Mouse (Mus musculus) left cerebral cortex, adult 2 months (tissue): ENCODE measurements around the gene Lancl3. TPM values are rescaled to one million over a fixed set of nuclear protein-coding genes. Genes with fewer than 3 reads are reported as not detected.

ENCODE experiments used
- DNase-seq, 2 experiments: peaks; one replicate each; pipeline ENCODE4 v3.0.0; 2021 to 2022; ENCODE audit warnings: low spot score in 2 of 2, mixed read lengths in 1 of 2; ENCODE audit errors: extremely low spot score in 1 of 2
- H3K27ac ChIP-seq: fragments of 200-600 bp; 2 replicates; pipeline ENCODE4 v1.8.1; 2022
- H3K4me3 ChIP-seq: fragments of 200-600 bp; 2 replicates; pipeline ENCODE4 v1.8.1; 2022
- CTCF ChIP-seq: fragments of 200-600 bp; IDR thresholded peaks from 2 replicates; pipeline ENCODE4 v1.8.1; 2022; ENCODE audit warnings: antibody characterized with exemption, mild to moderate bottlenecking, moderate library complexity
- intact Hi-C: fragments of 180-260 bp; cut with DNase I; formaldehyde crosslinking; loops from one replicate; pipeline ENCODE4 v1.15.1; 2025
- long read RNA-seq, 2 experiments: library from polyadenylated mRNA; stranded (forward); transcript quantifications; one replicate each; pipeline ENCODE4 v2.0.0; 2021; ENCODE audit warnings: borderline mapping rate in 2 of 2
- total RNA-seq, 2 experiments: library from RNA; stranded (reverse); gene quantifications; 2 replicates each; pipeline ENCODE4 v1.2.3; 2021

Lancl3 gene
- 1 to 10 TPM; 6.8 to 7.8 TPM for total RNA-seq
- long read RNA-seq, experiment 1, partial matches to known transcripts = 1 of 1 reads
- long read RNA-seq, experiment 1, other reads (novel, unspliced or antisense) = 0 of 1 reads
- long read RNA-seq, experiment 2, partial matches to known transcripts = 0 of 1 reads
- long read RNA-seq, experiment 2, other reads (novel, unspliced or antisense) = 0 of 1 reads

GRCm38 (mm10) chrX:9199761-9200371, at the start of gene Lancl3:
Lancl3 (plus strand) TSS chrX:9199902.
- intact Hi-C loops = no loop called here
- DNase-seq = peak; percentile 8 to 34
- Histone ChIP-seq H3K27ac (no peak within 1 kb of the TSS), H3K4me3 (peak within 1 kb of the TSS; percentile 45)
- TF ChIP-seq CTCF = no peak

DNA sequence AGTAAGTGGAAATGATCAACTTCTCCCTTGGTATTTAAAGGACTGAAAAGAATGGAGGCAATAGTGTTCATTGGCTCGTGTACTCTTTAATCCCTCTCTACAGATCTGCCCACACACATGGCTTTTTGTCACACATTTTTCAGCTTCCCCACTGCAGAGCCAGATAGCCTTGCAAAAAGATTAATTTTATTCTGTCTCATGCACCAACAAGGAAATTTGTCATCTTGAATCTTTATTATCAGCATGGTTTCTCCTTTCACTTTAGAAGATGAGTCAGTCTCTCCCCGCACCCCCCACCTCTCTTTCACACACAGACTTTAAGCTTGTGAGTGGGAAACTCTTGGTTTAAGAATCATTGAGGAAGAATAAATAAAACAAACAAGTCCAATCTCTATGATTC, 20.7 kb upstream of the Lancl3 start:
- TF ChIP-seq CTCF = no peak
- Histone ChIP-seq H3K4me3 (no peak overlapping the region), H3K27ac (no peak overlapping the region)
- peak in 1 of 2 experiments; percentile 6 for DNase-seq
- intact Hi-C loops = no loop called here

- no peak for TF ChIP-seq CTCF
- H3K27ac ChIP-seq = no peak overlapping the region
- intact Hi-C loops = no loop called here
Measured at GRCm38 (mm10) chrX:9181570-9181969, 18.1 kb upstream of the Lancl3 start.

GRCm38 (mm10) chrX:9200380-9200917, 747 bp downstream of the Lancl3 start:
- peak overlapping the region; percentile 45 for H3K4me3 ChIP-seq
- intact Hi-C loops = no loop called here
- DNase-seq = peak; percentile 17 to 20
- TF ChIP-seq CTCF = peak; percentile 33
- H3K27ac ChIP-seq = no peak overlapping the region

More at GRCm38 (mm10) chrX:9181570-9181969, 18.1 kb upstream of the Lancl3 start:
- no peak for DNase-seq
- no peak overlapping the region for H3K4me3 ChIP-seq

DNA sequence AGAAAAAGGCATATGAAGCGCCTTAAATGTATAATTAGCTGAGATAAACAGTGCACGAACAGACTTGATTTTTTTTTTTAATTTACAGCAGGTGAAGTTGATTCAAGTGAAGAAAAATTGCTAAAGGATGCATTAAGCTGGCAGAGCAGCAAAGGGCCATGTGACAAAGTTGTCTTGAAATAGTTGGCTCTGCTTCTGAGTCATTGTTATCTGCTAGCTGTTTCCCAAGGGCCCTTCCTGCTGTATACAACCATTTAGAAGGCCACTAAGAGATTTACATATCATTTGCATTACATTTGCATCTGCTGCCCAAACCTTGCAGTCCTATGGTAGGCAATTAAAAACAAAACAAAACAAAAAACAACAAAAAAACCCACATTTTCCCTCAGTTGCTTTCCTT, 2.3 kb downstream of the Lancl3 start:
- Histone ChIP-seq H3K4me3 (no peak overlapping the region), H3K27ac (no peak overlapping the region)
- no peak for TF ChIP-seq CTCF
- intact Hi-C loops = no loop called here
- no peak for DNase-seq

DNA sequence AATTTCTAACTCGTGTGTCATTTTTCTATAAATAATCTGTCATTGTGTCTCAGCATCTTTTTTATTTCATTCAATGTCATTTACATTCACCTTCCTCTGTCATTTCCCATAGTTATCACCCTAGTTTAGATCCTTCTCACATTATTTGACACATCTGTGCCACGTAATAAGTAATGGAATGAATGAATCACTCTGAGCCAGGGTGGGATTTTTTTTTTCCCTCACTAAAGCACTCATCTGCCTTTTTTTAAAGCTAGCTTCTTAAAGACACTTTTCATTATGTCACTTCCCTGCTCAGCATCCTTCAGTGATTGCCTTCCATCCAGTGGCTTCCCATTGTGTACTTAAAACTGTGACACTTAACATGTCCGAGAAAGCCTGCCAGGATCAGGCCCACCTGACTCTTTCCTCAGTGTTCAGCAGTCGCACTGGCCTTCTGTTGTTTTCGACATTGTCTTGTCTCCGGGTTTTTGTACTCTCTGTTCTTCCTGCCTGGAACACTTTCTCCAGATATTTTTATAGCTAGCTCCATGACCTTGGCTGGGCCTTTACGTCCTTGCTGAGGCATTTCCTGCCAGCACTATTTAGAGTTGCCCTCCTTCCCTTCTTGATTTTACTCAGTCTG, 3.2 kb downstream of the Lancl3 start:
- TF ChIP-seq CTCF = no peak
- Histone ChIP-seq H3K4me3 (no peak overlapping the region), H3K27ac (no peak overlapping the region)
- DNase-seq = no peak
- intact Hi-C loops = no loop called here

- TF ChIP-seq CTCF = no peak
- intact Hi-C loops = no loop called here
- DNase-seq = no peak
- H3K27ac ChIP-seq = no peak overlapping the region
- no peak overlapping the region for H3K4me3 ChIP-seq
Measured at GRCm38 (mm10) chrX:9205121-9205520, 5.4 kb downstream of the Lancl3 start.

DNA sequence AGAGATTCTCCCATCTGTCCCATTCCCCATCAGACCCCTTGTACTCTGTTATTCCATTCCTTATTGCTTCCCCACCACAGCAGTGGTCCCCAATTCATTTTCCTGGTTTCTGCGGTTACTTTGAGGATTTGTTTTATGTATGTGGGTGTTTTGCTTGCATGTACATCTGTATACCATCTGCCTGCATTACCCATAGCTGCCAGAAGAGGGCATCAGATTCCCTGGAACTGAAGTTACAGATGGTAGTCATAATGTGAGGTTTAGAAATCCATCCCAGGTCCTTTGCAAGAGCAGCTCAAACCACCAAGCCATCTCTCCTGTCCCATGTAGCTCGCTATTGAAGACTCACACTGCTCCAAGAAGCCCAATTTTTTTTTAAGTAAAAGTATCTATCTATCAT, 16.5 kb downstream of the Lancl3 start:
- H3K4me3 ChIP-seq = no peak overlapping the region
- intact Hi-C loops = no loop called here
- TF ChIP-seq CTCF = peak; percentile 25
- DNase-seq = no peak
- H3K27ac ChIP-seq = no peak overlapping the region

DNA sequence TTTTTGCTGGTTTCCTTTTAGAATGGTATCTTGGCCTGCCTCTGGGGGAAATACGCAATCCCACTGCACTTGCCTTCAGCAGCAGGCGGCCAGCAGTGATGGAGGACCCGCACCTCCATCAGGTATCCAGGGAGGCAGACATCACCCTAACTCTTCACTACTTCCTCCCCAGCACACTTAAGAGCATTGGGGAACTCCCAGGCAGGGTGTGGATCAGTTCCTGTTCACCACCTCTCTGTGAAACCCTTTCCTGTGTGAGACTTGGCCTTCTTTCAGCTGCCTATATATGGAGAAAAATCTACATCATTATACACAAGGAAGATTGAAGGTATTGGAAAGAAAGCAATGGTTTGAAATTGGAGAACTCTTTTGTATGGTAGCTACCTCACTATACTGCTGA, 19.9 kb downstream of the Lancl3 start:
- intact Hi-C loops = no loop called here
- Histone ChIP-seq H3K4me3 (no peak overlapping the region), H3K27ac (no peak overlapping the region)
- no peak for TF ChIP-seq CTCF
- no peak for DNase-seq

GRCm38 (mm10) chrX:9221206-9221605, 21.5 kb downstream of the Lancl3 start:
- peak; percentile 19 to 20 for DNase-seq
- H3K27ac ChIP-seq = no peak overlapping the region
- peak; percentile 55 for TF ChIP-seq CTCF
- intact Hi-C loops = loop anchor here (5.0 kb wide), 1 partner anchor 94 kb away; no protein-coding TSS in a partner anchor
- no peak overlapping the region for H3K4me3 ChIP-seq

GRCm38 (mm10) chrX:9221736-9222135, 22.0 kb downstream of the Lancl3 start:
- no peak for TF ChIP-seq CTCF
- H3K4me3 ChIP-seq = no peak overlapping the region
- DNase-seq = no peak
- intact Hi-C loops = loop anchor here (5.0 kb wide), 1 partner anchor 94 kb away; no protein-coding TSS in a partner anchor
- H3K27ac ChIP-seq = no peak overlapping the region
